Mouse (Mus musculus): ENCODE data around the gene 1700021F05Rik. TPM values are rescaled to one million over a fixed set of nuclear protein-coding genes. Genes with fewer than 3 reads are reported as not detected.

Gene 1700021F05Rik
- polyA plus RNA-seq, 1 experiment from 2014 or later = 53.8 TPM

DNA sequence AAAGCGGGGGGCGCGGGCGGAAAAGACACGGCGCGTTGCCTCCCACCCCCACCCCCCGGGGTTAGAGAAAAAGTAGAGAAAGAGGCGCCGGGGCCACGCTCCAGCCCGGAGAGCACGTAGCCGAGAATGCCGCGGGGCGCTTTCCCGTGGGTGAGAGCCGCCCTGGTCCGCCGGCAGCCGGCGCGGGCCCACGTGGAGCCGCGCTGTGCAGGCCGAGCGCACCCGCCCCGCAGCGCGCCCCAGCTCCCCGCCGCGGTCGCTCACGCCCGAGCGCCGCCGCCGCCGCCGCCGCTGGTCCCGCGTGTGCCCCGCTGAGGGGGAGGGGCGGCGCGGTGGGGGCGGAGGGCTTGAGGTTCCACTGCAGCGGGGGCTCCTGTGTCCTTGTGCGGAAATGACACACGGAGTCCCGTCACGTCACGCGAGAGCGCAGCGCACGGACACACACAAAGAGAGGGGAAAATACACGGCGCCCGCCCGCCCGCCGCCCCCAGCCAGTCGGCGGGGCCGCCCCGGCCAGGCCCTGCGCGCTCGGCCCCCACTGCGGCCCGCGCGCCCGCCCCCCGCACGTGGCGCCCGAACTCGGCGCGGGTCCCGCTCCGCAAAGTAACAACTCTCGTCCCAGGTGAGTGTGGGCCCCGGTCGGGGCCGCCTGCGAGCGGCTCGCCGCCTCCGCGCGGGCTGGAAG is 61.9 kb downstream of the 1700021F05Rik start, which contains the start of gene Bend3:
Gene Bend3 (plus strand): TSS at position 81 of the 685 bp plus-strand sequence.
- WGBS = under 1% methylated on average over 79 of the region's 101 CpGs
- no peak for TF ChIP-seq CTCF (IDR thresholded peaks at IDR 0.05; ENCODE audit: low read depth)
- peaks cover 16% of the 10 kb centered on the region for H3K4me1 ChIP-seq (ENCODE audit: insufficient read depth)
- no peaks in the 10 kb centered on the region for H3K36me3 ChIP-seq (ENCODE audit: insufficient read depth)
- peak within 1 kb of the TSS; percentile 82 for H3K4me3 ChIP-seq (ENCODE audit: low read depth, low read length)
- peak within 1 kb of the TSS; percentile 98 for H3K27ac ChIP-seq (ENCODE audit: low read depth)
- H3K9me3 ChIP-seq (ENCODE audit: low read depth, low read length) = no peaks in the 10 kb centered on the region
- ATAC-seq (ENCODE audit: insufficient read depth) (peak; percentile 57), DNase-seq (peak; percentile 72)
- peak within 1 kb of the TSS; percentile 97 for H3K9ac ChIP-seq
- peak within 1 kb of the TSS; percentile 91 for H3K4me2 ChIP-seq
- H3K27me3 ChIP-seq (ENCODE audit: insufficient read depth, low read length) = no peaks in the 10 kb centered on the region

- H3K27ac ChIP-seq (ENCODE audit: low read depth) = peak overlapping the region; percentile 98
- H3K4me3 ChIP-seq (ENCODE audit: low read depth, low read length) = peak overlapping the region; percentile 82
- H3K36me3 ChIP-seq (ENCODE audit: insufficient read depth) = no peaks in the 10 kb centered on the region
- peaks cover 10% of the 10 kb centered on the region for H3K4me1 ChIP-seq (ENCODE audit: insufficient read depth)
- ATAC-seq (ENCODE audit: insufficient read depth) = peak; percentile 63
- TF ChIP-seq CTCF (IDR thresholded peaks at IDR 0.05; ENCODE audit: low read depth) = no peak
- H3K9ac ChIP-seq = peak overlapping the region; percentile 97
- under 1% methylated on average over 42 of the region's 42 CpGs for WGBS
- peak; percentile 85 for DNase-seq
- H3K9me3 ChIP-seq (ENCODE audit: low read depth, low read length) = no peaks in the 10 kb centered on the region
- H3K27me3 ChIP-seq (ENCODE audit: insufficient read depth, low read length) = no peaks in the 10 kb centered on the region
- peak overlapping the region; percentile 91 for H3K4me2 ChIP-seq
These were observed 62.7 kb downstream of the 1700021F05Rik start for GRCm38 (mm10) chr10:43477865-43478681.

DNA sequence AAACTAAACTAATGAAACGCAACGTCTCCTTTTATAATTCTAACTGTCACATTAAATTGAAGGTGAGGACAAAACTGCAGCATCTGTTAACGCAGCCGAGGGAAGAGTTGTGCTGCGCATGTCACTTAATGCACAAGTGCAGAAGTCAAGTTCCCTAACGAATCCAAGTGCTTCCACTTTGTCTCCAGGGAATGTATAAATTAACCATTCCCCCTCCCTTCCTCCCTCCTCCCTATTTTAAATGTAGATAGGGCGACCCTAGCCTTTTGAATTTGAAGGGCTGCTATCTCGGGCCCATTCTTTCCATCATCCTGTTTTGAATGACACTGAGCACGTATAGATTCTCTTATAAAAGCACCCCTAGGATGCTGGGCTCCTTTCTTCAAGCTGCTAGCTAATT is 63.3 kb downstream of the 1700021F05Rik start:
- Histone ChIP-seq H3K27ac (ENCODE audit: low read depth) (peak overlapping the region; percentile 98; the same call in 1 of the 2 replicates), H3K36me3 (ENCODE audit: insufficient read depth) (no peaks in the 10 kb centered on the region), H3K4me1 (ENCODE audit: insufficient read depth) (peaks cover 8% of the 10 kb centered on the region), H3K4me2 (peak overlapping the region; percentile 91), H3K4me3 (ENCODE audit: low read depth, low read length) (peak overlapping the region; percentile 82), H3K27me3 (ENCODE audit: insufficient read depth, low read length) (no peaks in the 10 kb centered on the region), H3K9me3 (ENCODE audit: low read depth, low read length) (no peaks in the 10 kb centered on the region), H3K9ac (peak overlapping the region; percentile 97; the same call in 1 of the 2 replicates)
- no peak for TF ChIP-seq CTCF (IDR thresholded peaks at IDR 0.05; ENCODE audit: low read depth)
- WGBS = 10% methylated on average over 9 of the region's 9 CpGs
- DNase-seq = peak; percentile 41
- no peak for ATAC-seq (ENCODE audit: insufficient read depth)

DNA sequence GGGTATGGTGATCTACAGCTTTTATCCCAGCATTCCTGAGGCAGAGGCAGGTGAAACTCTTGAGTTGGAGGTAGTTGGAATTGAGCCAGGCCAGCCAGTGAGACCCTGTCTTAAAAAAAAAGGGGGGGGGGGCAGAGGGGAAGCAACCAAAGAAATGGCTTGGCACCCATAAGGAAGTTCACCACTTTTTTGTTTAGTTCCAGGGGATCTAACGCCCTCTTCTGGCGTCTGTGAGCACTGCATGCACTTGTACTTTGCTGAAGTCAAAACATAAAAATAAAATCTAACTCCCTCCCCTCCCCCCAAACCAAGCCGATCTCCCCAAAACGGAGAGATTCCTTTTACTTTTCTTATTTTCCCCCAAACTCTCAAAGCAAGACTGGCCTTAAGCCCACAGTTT is 65.4 kb downstream of the 1700021F05Rik start:
- WGBS = 43% methylated on average over 4 of the region's 4 CpGs
- peaks cover under 1% of the 10 kb centered on the region; the same call in 1 of the 2 replicates for H3K4me1 ChIP-seq (ENCODE audit: insufficient read depth)
- no peak for ATAC-seq (ENCODE audit: insufficient read depth)

More for the DNA sequence above, 65.4 kb downstream of the 1700021F05Rik start:
- no peak overlapping the region for H3K4me2 ChIP-seq
- H3K27ac ChIP-seq (ENCODE audit: low read depth) = no peak overlapping the region
- peak; percentile 17 for DNase-seq
- H3K4me3 ChIP-seq (ENCODE audit: low read depth, low read length) = no peak overlapping the region
- peak; percentile 31 for TF ChIP-seq CTCF (IDR thresholded peaks at IDR 0.05; ENCODE audit: low read depth)
- H3K9ac ChIP-seq = no peak overlapping the region
- H3K36me3 ChIP-seq (ENCODE audit: insufficient read depth) = no peaks in the 10 kb centered on the region
- no peaks in the 10 kb centered on the region for H3K27me3 ChIP-seq (ENCODE audit: insufficient read depth, low read length)
- H3K9me3 ChIP-seq (ENCODE audit: low read depth, low read length) = no peaks in the 10 kb centered on the region

Other genes starting within 250 kb of the 1700021F05Rik start
- gene Bend3, start 62.2 kb downstream of the 1700021F05Rik start, polyA plus RNA-seq (2014; fragmentation: Nextera tagmentation; extraction: Ambion mirVana) = 7.9 and 8.4 TPM in 2 replicates
- 10.5 and 19.0 TPM in 2 replicates for gene Gm9803, start 16.9 kb downstream of the 1700021F05Rik start, polyA plus RNA-seq (2014; fragmentation: Nextera tagmentation; extraction: Ambion mirVana)
- 262 and 275 TPM in 2 replicates for gene Cd24a, start 37.3 kb upstream of the 1700021F05Rik start, polyA plus RNA-seq (2014; fragmentation: Nextera tagmentation; extraction: Ambion mirVana)